Comparison of ENCODE assay signal across 8 mouse cellular contexts in the genomic region with DNA sequence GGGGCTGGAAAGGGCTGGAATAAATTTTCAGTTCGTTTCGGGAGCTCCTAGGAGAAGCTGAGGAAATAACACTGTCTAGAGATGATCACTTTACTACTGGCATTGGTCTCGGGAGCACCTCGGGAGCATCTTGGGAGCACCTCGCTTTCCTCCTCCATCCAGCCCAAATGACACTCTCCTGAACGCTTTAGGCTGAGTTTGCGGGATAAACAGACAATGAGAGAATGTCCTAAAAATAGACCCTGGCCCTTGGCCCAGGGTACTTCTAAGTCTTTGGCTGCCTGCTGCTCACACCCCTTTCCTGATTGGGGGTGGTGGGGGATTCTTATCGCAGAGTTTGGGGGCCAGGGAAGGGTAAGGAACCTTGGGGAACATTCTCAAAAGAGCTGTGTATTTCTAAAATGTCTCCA. TPM values are rescaled to one million over a fixed set of nuclear protein-coding genes. Genes with fewer than 3 reads are reported as not detected.
DNase-seq lines count a peak whose midpoint lies in the region; ATAC-seq lines count a peak whose summit lies in the region.

No protein-coding gene starts in this region.

- intact Hi-C loops in heart, postnatal 25 days (cut with DNase I) = no loop called here

- ATAC-seq in limb, embryonic 12.5 days (ENCODE audit: insufficient number of reproducible peaks, insufficient read depth, low FRiP score, low TSS enrichment, low read depth) = no peak
- ATAC-seq in midbrain, embryonic 13.5 days = 0 out of 2 replicates have a peak, but pooled peaks have one; percentile 15

- H3K27ac ChIP-seq in embryonic facial prominence, embryonic 10.5 days (replicated peaks) = peak overlapping the region; percentile 97
- peak overlapping the region; percentile 95 for H3K27ac ChIP-seq in limb, embryonic 12.5 days
- peak overlapping the region; percentile 84; the same call in 1 of the 2 replicates for H3K27ac ChIP-seq in midbrain, embryonic 13.5 days

- peak overlapping the region; percentile 85 for H3K4me3 ChIP-seq in embryonic facial prominence, embryonic 10.5 days
- peak overlapping the region; percentile 79 for H3K4me3 ChIP-seq in limb, embryonic 12.5 days (replicated peaks)
- H3K4me3 ChIP-seq in midbrain, embryonic 13.5 days (replicated peaks) = peak overlapping the region; percentile 81

- 0 out of 2 replicates have a peak overlapping the region, but pooled peaks have one; percentile 89 for H3K9ac ChIP-seq in limb, embryonic 12.5 days (replicated peaks)
- peak overlapping the region; percentile 77; the same call in 1 of the 2 replicates for H3K9ac ChIP-seq in midbrain, embryonic 13.5 days (replicated peaks)

- H3K4me2 ChIP-seq in limb, embryonic 12.5 days = peak overlapping the region; percentile 79
- peak overlapping the region; percentile 91 for H3K4me2 ChIP-seq in midbrain, embryonic 13.5 days (replicated peaks)

- no peaks in the 10 kb centered on the region for H3K9me3 ChIP-seq in embryonic facial prominence, embryonic 10.5 days
- no peaks in the 10 kb centered on the region for H3K9me3 ChIP-seq in limb, embryonic 12.5 days
- H3K9me3 ChIP-seq in midbrain, embryonic 13.5 days = no peaks in the 10 kb centered on the region

- 10% methylated on average over 8 of the region's 8 CpGs for WGBS in embryonic facial prominence, embryonic 10.5 days
- 5% methylated on average over 8 of the region's 8 CpGs for WGBS in limb, embryonic 12.5 days
- WGBS in midbrain, embryonic 13.5 days = 7% methylated on average over 8 of the region's 8 CpGs

- H3K4me1 ChIP-seq in embryonic facial prominence, embryonic 10.5 days = peaks cover 29% of the 10 kb centered on the region
- peaks cover 39% of the 10 kb centered on the region for H3K4me1 ChIP-seq in limb, embryonic 12.5 days (replicated peaks)
- peaks cover 24% of the 10 kb centered on the region for H3K4me1 ChIP-seq in midbrain, embryonic 13.5 days (replicated peaks)

- peak; percentile 44 for DNase-seq in 3134 (ENCODE audit: extremely low read depth, insufficient read length, low spot score)
- DNase-seq in embryonic facial prominence, embryonic 10.5 days (ENCODE audit: low spot score) = no peak
- DNase-seq in heart, postnatal 25 days (ENCODE audit: low spot score) = peak; percentile 33
- no peak for DNase-seq in thymus, postnatal 0 days (ENCODE audit: low spot score)
- DNase-seq in gastrocnemius, postnatal 10 days = no peak
- DNase-seq in ovary, postnatal 10 days (ENCODE audit: low spot score) = no peak

- no peaks in the 10 kb centered on the region for H3K36me3 ChIP-seq in embryonic facial prominence, embryonic 10.5 days (replicated peaks)
- H3K36me3 ChIP-seq in limb, embryonic 12.5 days = no peaks in the 10 kb centered on the region
- H3K36me3 ChIP-seq in midbrain, embryonic 13.5 days = no peaks in the 10 kb centered on the region

- H3K27me3 ChIP-seq in embryonic facial prominence, embryonic 10.5 days (replicated peaks; ENCODE audit: low read depth, poor library complexity, severe bottlenecking) = no peaks in the 10 kb centered on the region
- no peaks in the 10 kb centered on the region for H3K27me3 ChIP-seq in limb, embryonic 12.5 days
- H3K27me3 ChIP-seq in midbrain, embryonic 13.5 days = no peaks in the 10 kb centered on the region

RNA-seq across cellular contexts. Expression of a gene that starts 0.9 kb away (rescaled TPM):
- polyA plus RNA-seq in embryonic facial prominence, embryonic 10.5 days (2016; fragmentation: Nextera tagmentation; extraction: Ambion mirVana) = 19.9 and 21.4 TPM in 2 replicates
- total RNA-seq in heart, postnatal 25 days (2021) = 1 to 10 TPM; 9.0 to 9.9 TPM
- 29.4 and 29.9 TPM in 2 replicates for polyA plus RNA-seq in limb, embryonic 12.5 days (2016; fragmentation: Nextera tagmentation; extraction: Ambion mirVana)
- polyA plus RNA-seq in midbrain, embryonic 13.5 days (2015; fragmentation: Nextera tagmentation; extraction: Ambion mirVana) = 8.5 and 9.2 TPM in 2 replicates
- 20.9 and 21.1 TPM in 2 replicates for polyA plus RNA-seq in thymus, postnatal 0 days (2015; fragmentation: Nextera tagmentation; extraction: Ambion mirVana)
- total RNA-seq in gastrocnemius, postnatal 10 days (2021) = 1 to 10 TPM; 1.8 to 1.9 TPM

RNA-seq across cellular contexts. Expression of a gene that starts 0.9 kb away (rescaled TPM):
- polyA plus RNA-seq in embryonic facial prominence, embryonic 10.5 days (2016; fragmentation: Nextera tagmentation; extraction: Ambion mirVana) = 0.02 and 0.08 TPM in 2 replicates
- total RNA-seq in heart, postnatal 25 days (2021) = under 1 TPM in 1 of 2 experiments, not detected in 1; 0.25 TPM
- polyA plus RNA-seq in limb, embryonic 12.5 days (2016; fragmentation: Nextera tagmentation; extraction: Ambion mirVana) = 0.09 TPM in 1 of 2 replicates, not detected in the other
- 0.24 and 0.36 TPM in 2 replicates for polyA plus RNA-seq in midbrain, embryonic 13.5 days (2015; fragmentation: Nextera tagmentation; extraction: Ambion mirVana)
- polyA plus RNA-seq in thymus, postnatal 0 days (2015; fragmentation: Nextera tagmentation; extraction: Ambion mirVana) = 0.20 and 0.35 TPM in 2 replicates
- total RNA-seq in gastrocnemius, postnatal 10 days (2021) = not detected

RNA-seq across cellular contexts. Expression of a gene that starts 17.5 kb away (rescaled TPM):
- not detected in 2 replicates for polyA plus RNA-seq in embryonic facial prominence, embryonic 10.5 days (2016; fragmentation: Nextera tagmentation; extraction: Ambion mirVana)
- 1 to 10 TPM; 2.6 to 3.3 TPM for total RNA-seq in heart, postnatal 25 days (2021)
- 0.08 TPM in 1 of 2 replicates, not detected in the other for polyA plus RNA-seq in limb, embryonic 12.5 days (2016; fragmentation: Nextera tagmentation; extraction: Ambion mirVana)
- polyA plus RNA-seq in midbrain, embryonic 13.5 days (2015; fragmentation: Nextera tagmentation; extraction: Ambion mirVana) = 0.32 and 0.48 TPM in 2 replicates
- 0.09 and 0.18 TPM in 2 replicates for polyA plus RNA-seq in thymus, postnatal 0 days (2015; fragmentation: Nextera tagmentation; extraction: Ambion mirVana)
- total RNA-seq in gastrocnemius, postnatal 10 days (2021) = not detected

RNA-seq across cellular contexts. Expression of a gene that starts 54.6 kb away (rescaled TPM):
- polyA plus RNA-seq in embryonic facial prominence, embryonic 10.5 days (2016; fragmentation: Nextera tagmentation; extraction: Ambion mirVana) = 0.74 and 1.0 TPM in 2 replicates
- 1 to 10 TPM; 1.9 to 2.0 TPM for total RNA-seq in heart, postnatal 25 days (2021)
- polyA plus RNA-seq in limb, embryonic 12.5 days (2016; fragmentation: Nextera tagmentation; extraction: Ambion mirVana) = 0.59 and 0.97 TPM in 2 replicates
- 1.2 and 1.5 TPM in 2 replicates for polyA plus RNA-seq in midbrain, embryonic 13.5 days (2015; fragmentation: Nextera tagmentation; extraction: Ambion mirVana)
- 0.39 and 0.52 TPM in 2 replicates for polyA plus RNA-seq in thymus, postnatal 0 days (2015; fragmentation: Nextera tagmentation; extraction: Ambion mirVana)
- 1 to 10 TPM; 1.2 to 1.4 TPM for total RNA-seq in gastrocnemius, postnatal 10 days (2021)

Comparison
In these comparisons a context has a peak if more than half of its experiments do, and no peak if none do; other contexts are left out.
1. DNase-seq: peak in 3134 (single experiment) and heart, postnatal 25 days (single experiment); none in embryonic facial prominence, embryonic 10.5 days (single experiment), thymus, postnatal 0 days (single experiment), gastrocnemius, postnatal 10 days (single experiment) and ovary, postnatal 10 days (single experiment).
2. Peak in every context shown above with its lines, with median percentiles within 50 percentile points of each other: H3K27ac ChIP-seq and H3K4me3 ChIP-seq.